Mouse (Mus musculus) cerebellum, adult 9-11 months (tissue): Measurements from ENCODE around the gene Ppfibp2.

Source experiments
- DNase-seq: peaks from one replicate; pipeline ENCODE4 v3.0.0; 2022

The Ppfibp2 gene

DNA sequence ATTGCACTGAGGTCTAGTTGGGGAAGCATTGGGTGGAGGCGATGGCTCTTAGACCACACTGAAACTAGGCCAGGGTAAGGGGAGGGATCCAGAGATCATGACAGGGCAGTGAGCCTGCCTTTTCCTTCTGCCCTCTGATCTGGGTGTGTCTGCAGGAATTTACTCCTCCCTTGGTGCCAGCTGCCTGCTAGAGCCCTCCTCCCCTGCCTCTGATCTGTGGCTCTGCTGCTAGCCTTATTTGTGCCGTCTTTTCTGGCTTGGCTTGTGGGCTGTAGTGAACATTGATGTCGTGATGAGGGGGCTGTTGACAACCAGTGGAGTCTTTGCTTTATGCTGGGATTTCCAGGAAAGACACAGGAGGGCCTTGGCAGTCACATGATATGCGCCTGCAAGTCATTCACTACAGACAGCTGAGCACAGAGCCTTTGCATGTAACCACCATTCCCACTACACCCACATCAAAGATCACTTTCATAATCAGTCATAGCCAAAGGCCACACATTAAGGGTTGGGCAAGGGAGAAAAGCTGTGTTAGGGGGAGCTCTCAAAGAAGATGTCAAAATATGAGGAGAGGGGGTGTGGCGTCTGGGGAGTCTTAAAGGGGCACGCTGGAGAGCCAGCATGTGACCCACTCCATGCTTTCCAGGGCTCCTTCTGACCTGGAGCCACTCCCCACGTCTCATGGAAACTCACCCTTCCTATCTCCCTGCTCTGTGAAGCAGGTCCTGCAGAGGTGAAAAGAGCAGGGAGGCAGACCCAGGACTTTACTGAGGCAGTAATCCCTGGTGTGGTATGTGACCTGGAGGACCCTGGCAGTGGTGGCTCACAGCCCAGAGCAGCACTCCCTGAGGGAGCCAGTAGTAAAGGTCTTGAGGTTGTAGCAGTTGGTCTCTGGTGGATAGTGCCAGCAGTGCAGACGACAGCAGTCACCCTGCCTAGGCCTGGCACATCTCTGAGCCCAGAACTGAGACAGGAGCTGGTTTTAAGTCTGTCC is 69.4 kb downstream of the Ppfibp2 start:
- no peak for DNase-seq

DNA sequence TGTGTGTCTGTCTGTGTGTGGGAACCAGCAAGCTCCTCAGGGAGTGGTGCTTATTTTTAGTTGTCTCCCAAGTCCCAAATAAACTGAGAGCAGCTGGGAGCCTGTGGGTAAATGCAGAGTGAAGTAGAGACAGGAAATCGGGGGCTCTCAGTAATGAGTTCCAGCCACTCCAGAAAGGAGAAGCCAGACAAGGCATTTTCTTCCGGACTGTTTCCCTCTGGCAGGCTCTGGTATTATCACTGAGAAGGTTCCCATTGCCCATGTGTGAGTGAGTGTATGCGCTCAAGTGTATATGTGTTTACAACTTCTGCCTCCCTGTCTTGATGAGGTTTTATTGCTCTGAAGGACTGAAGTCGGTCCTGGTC is 70.2 kb downstream of the Ppfibp2 start:
- DNase-seq = no peak

DNA sequence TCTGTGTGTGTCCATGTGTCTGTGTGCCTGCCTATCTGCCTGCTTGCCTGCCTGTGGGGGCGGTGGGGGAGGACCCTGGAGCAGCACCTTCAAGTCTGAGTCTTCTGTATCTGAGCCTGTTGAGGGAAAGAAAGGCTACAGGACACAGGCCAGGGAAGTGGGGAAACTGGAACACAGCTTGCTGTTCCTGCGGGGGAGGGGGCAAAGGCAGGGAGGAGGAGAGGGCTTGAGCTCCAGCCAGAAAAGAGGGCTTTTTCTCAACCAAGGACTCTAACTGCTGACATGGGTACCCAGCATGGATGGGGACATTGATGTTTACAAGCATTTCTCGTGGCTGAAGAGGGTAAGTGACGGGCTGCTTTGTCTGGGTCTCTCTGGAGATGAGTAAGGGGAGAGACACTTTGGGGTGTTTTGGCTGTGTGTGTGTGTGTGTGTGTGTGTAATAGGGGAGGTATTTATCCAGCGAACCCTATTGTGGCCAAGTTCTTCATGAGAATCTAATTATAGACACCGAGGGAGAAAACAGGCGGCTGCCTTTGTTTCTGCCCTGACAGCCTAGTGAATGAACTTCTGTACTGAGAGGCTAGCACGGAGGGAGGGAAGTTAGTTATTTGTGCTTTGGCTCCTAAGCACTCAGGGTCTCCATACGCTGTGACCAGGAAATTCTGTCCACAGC is 70.7 kb downstream of the Ppfibp2 start:
- peak; percentile 13 for DNase-seq

DNA sequence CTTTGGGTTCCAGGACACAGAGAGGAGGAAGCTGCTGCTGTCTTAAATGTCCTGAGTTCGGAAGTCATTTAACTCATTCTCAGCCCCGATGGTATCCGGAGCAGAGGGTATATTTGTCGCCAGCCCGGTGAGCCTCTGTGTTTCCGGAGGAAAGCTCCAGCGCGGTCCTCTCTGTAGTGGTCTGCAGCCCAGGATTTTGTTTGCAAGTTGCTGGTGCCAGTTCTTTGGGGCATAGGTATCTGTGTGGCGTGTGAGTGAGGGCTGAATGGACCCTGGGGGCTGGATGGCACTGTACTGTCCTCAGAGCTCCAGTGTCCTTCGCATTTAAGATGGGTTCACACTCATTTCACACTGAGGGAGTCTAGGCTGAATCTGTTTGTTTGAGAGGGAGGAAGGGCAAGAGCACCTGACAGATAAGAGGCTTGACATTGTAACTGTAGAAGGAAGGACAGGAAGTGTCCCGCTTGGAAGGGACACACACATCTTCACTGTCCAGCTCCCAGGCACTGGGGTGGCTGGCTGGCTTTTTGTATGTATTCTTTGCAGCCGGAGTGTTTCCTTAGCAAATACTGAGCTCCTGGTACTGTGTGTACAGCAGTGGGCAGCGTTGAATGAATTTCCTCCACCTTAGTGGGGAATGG is 71.4 kb downstream of the Ppfibp2 start:
- no peak for DNase-seq

DNA sequence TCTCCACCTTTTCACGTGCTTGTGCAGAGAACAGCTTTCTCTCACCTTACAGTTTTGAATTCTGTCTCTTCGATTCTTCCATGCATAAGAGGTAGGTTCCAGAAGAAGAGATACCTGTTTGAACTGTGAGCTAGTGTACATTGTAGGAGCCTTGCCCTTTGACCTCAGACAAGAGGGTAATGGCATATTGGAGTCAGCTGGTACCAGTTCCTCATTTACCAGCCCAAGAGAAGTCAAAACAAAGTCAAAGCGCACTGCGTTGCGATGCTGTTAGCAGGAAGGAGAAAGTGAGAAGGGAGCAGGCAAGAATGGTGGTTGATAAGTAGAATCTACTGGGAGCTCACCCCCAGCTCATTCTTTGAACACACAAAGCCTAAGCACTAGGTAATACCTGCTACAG is 73.5 kb downstream of the Ppfibp2 start:
- DNase-seq = no peak

DNA sequence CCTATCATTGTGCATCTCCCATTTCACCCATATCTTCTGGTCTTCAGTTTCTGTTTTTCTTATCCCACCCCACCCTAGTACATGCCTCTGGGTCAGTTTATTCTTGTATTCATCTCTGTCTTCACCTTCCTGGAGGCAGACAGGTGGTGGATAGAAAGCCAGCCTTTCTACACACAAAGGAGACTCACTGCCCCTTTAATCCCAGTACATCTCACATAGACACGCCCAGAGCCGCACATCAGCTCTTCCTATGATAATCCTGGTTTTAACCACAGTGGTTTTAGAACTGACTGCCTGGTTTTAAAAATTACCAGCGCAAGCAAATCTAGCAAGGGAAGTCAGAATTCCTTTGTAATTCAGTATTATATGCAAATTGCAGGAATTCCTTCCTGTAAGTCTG is 80.2 kb downstream of the Ppfibp2 start:
- DNase-seq = no peak

DNA sequence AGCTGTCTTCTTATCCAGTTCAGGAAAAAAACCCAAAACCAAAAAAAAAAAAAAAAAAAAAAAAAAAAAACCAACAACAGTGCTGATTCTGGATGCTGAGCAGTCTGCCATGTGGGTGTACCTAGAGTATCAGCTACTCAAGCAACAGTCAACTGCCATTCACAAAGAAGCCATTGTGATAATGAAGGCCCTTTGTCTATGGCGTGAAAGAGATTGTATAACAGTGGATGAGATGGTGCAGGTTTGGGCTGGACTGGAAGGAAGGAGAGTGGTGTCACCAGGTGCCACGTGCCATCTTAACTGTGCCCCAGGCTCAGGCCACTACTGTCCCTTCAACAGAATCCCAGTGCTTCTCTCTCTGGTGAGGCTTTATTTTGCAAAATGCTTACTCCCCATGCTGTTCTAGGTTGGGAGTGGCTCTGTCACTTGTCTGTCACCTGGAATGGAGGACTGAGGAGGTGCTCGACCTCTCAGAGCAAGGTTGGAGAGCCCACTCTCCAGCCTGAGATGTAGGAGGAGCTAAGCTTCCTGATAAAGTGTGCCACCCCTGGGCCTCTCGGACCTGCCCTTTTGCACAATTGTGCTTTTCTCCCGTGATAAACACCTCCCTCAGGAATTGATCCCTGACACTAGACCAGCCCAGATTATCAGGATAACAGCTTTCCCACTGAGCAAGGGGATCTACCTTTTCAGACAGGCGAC is 85.3 kb downstream of the Ppfibp2 start:
- DNase-seq = no peak

DNA sequence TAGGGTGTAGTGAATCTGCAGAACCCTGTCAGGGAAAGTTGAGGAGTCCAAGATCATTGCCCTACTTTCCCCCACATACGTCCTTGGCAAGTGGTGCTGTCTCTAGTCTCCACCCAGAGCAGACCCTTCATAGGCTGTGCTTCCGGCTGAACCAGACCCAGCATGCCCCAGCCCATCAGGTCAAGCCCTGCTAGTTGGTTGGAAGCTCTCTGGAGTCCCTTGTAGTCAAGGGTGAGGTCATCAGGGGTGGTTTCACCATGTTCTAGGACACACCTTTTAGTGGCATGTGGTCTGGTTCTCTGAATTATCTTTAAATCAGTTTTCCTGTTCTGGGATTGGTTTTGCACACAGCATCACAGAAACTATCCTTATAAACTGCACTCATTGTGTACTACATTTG is 86.3 kb downstream of the Ppfibp2 start:
- no peak for DNase-seq

DNA sequence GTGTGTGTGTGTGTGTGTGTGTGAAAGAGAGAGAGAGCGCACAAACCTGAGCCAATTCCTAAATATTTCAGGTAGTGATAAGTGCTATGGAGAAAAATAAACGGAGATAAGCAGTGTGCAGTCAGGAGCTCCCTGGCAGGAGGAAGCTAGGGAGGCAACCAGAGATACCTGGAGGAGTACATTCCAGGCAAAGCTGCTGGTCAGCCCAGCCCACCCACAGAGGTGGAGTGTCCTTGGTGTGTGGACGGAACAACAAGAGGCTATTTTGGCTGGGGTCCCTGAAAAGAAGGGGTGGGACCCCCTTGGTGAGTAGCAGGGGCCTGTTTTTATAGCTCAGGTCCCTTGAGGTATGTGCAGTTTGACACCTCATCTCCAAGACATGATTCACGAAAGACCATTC is 88.2 kb downstream of the Ppfibp2 start:
- DNase-seq = no peak

DNA sequence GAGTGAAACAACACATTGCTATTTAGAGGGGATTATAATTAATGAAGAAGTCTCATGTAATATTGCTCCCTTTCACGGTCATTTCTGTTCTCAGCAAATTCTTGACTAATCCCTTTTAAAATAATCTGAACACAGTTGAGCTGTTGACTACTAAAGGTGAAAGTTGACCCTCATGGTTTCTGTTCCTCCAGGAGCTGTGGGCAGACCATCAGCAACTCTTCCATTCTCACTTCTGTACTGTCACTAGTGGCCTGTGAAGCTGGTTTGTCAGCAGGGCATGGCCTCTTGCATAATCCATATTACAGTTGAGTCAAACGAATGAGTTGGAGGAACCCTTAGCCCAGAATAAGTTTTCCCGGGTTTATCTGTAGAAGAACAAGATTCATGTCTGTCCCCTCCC is 88.6 kb downstream of the Ppfibp2 start:
- DNase-seq = no peak

DNA sequence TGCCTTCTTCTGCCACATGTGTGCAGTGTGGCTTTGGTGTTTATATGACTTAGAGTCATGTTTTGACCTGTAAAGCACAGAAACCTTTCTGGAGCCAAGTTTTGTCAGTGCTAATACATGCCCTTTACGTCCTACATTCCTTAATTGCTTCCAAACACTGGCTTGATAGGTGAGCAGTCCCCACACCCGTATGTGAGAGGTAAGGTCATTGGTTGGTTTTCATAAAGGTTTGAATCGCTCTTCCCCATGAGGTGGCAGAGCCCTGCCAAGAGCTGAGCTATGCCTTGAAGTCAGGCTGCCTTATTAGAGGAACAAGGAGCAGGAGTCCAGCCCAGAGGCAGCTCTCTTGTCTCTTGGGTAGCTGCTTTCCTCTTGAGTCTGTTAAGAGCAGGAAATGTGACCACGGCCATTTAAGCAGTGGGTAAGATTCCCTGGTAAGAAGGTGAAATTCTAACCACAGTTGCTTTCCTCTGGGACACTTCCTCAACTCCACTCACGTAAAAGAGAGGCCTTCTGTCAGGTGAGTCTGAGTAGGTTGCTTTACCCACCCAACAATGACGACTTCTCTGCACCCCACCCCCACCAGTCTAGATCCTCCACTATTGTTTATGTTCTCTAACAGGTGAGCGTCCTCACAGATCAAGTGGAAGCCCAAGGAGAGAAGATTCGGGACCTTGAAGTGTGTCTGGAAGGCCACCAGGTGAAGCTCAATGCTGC is 90.4 kb downstream of the Ppfibp2 start:
- DNase-seq = no peak

DNA sequence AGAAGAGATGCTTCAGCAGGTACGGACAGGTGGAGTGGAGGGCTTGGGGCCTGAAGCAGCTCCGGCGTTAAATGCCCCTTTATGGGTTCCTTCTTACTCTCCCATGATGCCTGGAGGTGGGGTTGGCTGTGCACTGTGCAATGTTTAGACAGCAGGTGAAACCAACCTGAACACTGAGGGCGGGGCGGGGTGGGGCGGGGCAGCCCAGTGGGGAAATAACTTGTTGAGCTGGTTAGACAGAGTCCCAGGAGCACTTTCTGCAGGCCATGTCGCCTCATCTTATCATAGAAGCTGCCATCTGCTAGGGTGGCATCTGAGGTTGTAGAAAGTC is 90.9 kb downstream of the Ppfibp2 start:
- no peak for DNase-seq

DNA sequence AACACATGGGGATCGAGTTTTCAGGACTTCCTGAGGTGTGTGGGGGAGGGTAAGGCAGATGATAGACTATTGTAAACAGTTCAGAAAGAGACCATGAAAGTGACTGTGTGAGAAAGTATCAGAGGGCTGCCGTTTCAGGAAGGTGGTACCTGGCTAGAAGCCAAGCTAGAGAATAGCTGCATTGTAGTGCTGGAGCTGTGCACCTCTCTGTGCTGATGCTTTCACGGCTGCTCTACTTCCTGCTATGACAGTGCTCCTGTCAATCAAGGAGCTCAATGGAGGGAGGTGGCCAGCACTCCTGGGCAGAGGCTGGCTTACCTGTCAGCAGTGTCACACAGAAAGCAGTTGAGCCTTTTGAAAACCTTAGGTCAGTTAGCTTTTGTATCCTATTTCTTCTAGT is 92.4 kb downstream of the Ppfibp2 start:
- no peak for DNase-seq

DNA sequence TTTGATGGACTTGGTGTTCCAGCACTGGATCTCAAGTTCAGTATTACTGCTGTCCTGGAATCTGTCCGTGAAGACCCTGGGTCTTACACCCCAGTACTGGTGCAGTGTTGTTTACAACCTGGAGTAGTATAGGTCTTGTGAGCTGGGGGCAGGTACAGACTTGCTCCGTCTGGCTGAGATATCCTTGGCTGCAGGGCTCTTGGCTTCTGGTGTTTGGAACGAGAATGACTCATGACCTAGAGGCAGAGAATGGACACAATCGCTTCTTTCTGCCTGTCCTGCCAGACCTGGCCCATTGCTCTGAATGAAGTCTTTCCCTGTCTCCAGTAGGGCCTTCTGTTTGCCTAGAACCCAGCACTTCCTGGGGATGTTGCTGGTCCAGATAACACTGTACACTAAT is 93.0 kb downstream of the Ppfibp2 start:
- DNase-seq = no peak

DNA sequence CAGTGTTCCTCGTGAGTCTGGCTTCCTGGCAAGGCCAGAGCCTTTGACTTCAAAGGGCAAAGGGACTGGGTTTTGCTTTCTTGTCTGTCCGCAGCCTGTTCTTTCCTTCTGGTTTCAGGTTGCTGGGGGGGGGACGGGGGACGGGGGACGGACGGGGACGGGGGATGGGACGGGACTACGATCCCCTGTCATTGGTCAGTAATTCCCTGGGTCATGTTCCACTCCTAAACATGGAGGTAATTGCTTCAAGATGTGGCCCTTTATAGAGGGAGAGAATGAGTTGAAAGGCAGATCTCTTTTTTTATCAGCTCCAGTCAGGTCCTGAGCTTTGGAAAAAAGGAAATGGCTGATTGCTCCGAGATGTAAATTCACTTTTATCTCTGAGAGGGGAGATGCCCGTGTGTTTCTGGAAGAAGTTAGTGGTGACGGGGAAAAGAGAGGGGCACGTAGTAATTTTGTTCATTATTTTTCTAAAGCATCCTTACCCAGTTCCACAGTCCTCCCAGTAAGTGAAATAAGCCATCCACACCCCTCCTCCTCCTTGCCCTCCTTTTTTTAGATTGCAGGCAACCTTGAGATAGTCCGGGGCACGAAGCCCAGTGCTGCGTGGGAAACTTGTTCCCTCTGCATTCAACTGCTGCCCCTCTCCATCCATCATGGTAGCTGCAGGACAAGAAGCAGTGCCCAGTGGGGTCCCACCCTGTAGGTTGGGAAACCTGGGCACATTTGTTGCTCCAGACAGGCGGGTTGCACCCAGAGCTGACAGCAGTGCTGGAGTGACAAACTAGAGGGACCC is 95.6 kb downstream of the Ppfibp2 start:
- DNase-seq = no peak

DNA sequence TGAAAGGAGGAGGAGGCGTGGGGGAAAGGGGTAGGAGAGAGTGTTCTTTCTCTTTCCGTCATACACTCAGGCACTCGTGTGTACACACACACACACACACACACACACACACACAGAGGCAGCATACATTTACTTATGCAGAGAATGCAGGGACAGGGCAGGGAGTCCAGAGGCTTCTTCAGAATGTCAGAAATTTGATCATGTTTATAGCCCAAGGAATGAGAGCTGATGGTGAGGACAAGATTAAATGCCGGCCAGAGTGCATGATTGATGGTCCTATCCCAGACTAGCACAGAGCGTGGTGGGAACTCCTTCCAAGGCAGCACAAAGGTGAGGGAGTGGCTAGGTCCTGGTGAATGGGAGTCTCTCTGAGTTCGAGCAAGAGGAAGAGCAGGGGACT is 96.5 kb downstream of the Ppfibp2 start:
- DNase-seq = no peak

DNA sequence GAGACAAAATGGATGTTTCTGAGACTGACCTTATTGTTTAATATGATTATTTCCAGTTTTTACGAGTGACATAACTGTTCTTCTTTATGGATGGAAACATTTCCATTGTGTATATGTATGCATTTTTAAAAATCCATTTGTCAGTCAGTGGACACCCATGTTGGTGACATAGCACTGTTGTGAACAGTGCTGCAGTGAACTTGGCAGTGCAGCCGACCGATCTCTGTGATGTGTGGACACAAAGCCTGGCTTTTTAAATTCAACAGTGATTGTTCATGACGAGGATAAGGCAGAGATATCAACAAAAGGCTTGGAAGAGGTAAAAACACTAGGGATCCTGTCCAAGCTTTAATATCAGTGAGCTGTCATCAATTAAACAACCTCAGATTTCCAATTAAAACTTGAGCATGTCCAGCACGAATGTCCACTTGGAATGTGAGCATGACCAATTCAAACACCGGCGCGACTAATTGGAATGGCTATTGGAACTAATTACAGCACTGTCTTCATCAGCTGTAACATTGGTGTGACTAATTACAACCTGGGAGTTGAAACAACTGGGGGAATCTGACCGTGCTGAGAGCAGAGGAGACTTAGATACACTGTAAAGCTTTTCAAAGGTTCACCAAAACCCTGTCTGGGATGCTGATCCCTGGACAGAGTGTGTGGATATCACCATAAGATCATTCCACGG is 99.4 kb downstream of the Ppfibp2 start:
- DNase-seq = no peak

DNA sequence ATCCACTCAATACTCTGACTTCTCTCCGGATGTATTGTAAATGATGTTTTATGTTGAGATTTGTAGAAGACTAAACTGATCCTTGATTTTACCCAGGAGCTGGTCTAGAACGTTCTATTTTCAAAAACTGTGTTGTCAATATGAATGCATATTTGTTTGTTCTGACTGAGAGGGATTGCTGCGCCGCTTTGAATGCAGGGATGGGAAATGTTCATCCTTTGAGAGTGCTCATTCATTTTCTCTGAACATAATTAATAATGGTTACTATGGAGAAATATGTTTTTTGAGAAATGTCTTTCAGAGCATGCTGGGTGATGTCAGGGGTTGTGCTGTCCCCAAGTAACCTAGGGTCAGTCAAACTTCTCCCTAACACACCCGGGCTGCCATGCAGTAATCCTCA is 102.1 kb downstream of the Ppfibp2 start:
- no peak for DNase-seq

DNA sequence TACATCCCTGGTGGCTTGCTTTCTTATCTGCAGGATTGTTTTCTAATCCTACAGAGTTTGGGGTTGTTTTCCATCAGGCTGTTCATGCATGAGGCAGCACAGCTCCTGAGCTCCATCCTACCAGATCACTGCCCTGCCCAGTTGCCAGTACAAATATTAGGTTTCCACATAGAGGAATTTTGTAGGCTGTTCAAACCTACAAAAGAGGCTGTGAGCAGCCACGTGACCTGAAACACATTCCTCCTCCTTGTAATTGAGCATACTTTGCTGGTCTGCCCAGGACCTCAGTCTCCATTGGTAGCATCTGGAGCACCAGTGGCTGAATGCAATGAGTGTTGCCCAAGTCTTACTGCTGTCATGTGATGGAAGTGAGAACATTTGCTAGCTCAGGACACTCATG is 104.9 kb downstream of the Ppfibp2 start:
- no peak for DNase-seq

DNA sequence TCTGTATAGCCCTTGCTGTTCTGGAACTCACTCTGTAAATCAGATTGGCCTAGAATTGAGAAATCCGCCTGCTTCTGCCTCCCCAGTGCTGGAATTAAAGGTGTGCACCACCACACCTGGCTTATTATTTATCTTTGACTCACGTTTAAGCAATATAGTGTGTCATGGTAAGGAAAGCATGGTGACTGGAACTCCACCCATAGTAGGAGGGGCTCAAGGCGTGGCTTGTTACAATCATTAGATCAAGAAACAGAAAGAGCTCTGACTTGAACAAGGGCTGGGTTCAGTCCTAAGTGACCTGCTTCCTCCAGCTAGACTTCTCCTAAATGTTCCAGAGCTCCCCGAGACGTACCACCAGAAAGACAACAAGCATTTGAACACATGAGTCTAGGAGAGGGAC is 105.6 kb downstream of the Ppfibp2 start:
- no peak for DNase-seq
